Comparison of ENCODE assay signal across 29 mouse cellular contexts in the genomic region with DNA sequence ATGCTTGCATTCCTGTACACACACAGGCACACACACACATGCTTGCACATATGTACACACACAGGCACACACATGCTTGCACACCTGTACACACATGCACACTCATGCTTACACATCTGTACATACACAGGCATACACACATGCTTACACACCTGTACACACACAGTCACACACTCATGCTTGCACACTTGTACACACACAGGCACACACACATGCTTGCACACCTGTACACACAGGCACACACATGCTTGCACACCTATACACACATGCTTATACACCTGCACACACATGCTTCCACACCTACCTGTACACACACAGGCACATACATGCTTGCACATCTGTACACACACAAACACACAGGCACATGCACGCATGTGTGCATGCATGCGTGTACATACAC.
A peak's percentile ranks its signal among the peaks of the same experiment; 100 is the strongest.
DNase-seq lines count a peak whose midpoint lies in the region; ATAC-seq and TF ChIP-seq lines count a peak whose summit lies in the region.
"Had no signal": no experiment of that assay in that cellular context is flagged by ENCODE, and none has a peak within 500 bp of the region (broad histone marks: within the 10 kb centered on the region; RNA-seq: fewer than 3 reads in every experiment).

No protein-coding gene starts in this region.

- H3K9ac ChIP-seq in embryonic facial prominence, embryonic 12.5 days: no peak overlapping the region
- H3K9ac ChIP-seq in heart, embryonic 16.5 days (ENCODE audit: low read length): no peak overlapping the region
- no peak overlapping the region for H3K9ac ChIP-seq in midbrain, embryonic 11.5 days (ENCODE audit: low read length)
- H3K9ac ChIP-seq in midbrain, embryonic 14.5 days (replicated peaks; ENCODE audit: low read length): no peak overlapping the region
- no peak overlapping the region for H3K9ac ChIP-seq in ES-E14 (ENCODE audit: insufficient read depth, low read depth, low read length, poor library complexity, severe bottlenecking)
- H3K9ac ChIP-seq: intestine, embryonic 15.5 days; liver, embryonic 12.5 days; liver, postnatal 0 days; stomach, embryonic 15.5 days had no signal

- no peak overlapping the region for H3K4me3 ChIP-seq in embryonic facial prominence, embryonic 12.5 days
- no peak overlapping the region for H3K4me3 ChIP-seq in embryonic facial prominence, embryonic 10.5 days
- no peak overlapping the region for H3K4me3 ChIP-seq in heart, embryonic 16.5 days (ENCODE audit: low read length)
- H3K4me3 ChIP-seq in midbrain, embryonic 11.5 days (ENCODE audit: low read depth, low read length): no peak overlapping the region
- H3K4me3 ChIP-seq in midbrain, embryonic 14.5 days (replicated peaks; ENCODE audit: low read depth, low read length): no peak overlapping the region
- no peak overlapping the region for H3K4me3 ChIP-seq in ES-E14 (ENCODE audit: insufficient read depth in 1 of 2, low read depth in 1 of 2, low read length in 2 of 2, poor library complexity in 1 of 2, severe bottlenecking in 1 of 2)
- H3K4me3 ChIP-seq: hindbrain, embryonic 10.5 days; intestine, embryonic 15.5 days; liver, embryonic 12.5 days; stomach, embryonic 15.5 days had no signal

- no peak overlapping the region for H3K27ac ChIP-seq in embryonic facial prominence, embryonic 12.5 days
- H3K27ac ChIP-seq in embryonic facial prominence, embryonic 10.5 days (replicated peaks): no peak overlapping the region
- no peak overlapping the region for H3K27ac ChIP-seq in heart, embryonic 16.5 days (ENCODE audit: low read length)
- H3K27ac ChIP-seq in midbrain, embryonic 11.5 days (ENCODE audit: low read depth, low read length): no peak overlapping the region
- H3K27ac ChIP-seq in midbrain, embryonic 14.5 days (replicated peaks; ENCODE audit: low read depth, low read length): no peak overlapping the region
- peak overlapping the region; percentile 38; the same call in 1 of the 2 replicates for H3K27ac ChIP-seq in ES-E14 (ENCODE audit: insufficient read depth, low read depth, low read length, poor library complexity, severe bottlenecking)
- H3K27ac ChIP-seq: hindbrain, embryonic 10.5 days; intestine, embryonic 15.5 days; liver, embryonic 12.5 days; macrophage; stomach, embryonic 15.5 days had no signal

- WGBS in embryonic facial prominence, embryonic 12.5 days: 97% methylated on average over 2 of the region's 2 CpGs
- 94% methylated on average over 2 of the region's 2 CpGs for WGBS in embryonic facial prominence, embryonic 10.5 days
- 97% methylated on average over 2 of the region's 2 CpGs for WGBS in heart, embryonic 16.5 days
- WGBS in midbrain, embryonic 11.5 days: 94% methylated on average over 2 of the region's 2 CpGs
- 96% methylated on average over 2 of the region's 2 CpGs for WGBS in midbrain, embryonic 14.5 days

- in situ Hi-C loops in ES-E14 (cut with MboI; ENCODE audit: low sequenced_read_pairs in 2 of 2, unreplicated experiment in 2 of 2): no loop called here

- peaks cover 13% of the 10 kb centered on the region for H3K4me1 ChIP-seq in embryonic facial prominence, embryonic 12.5 days
- peaks cover 15% of the 10 kb centered on the region for H3K4me1 ChIP-seq in embryonic facial prominence, embryonic 10.5 days
- peaks cover 6% of the 10 kb centered on the region for H3K4me1 ChIP-seq in heart, embryonic 16.5 days (ENCODE audit: control insufficient read depth, insufficient read depth, low read length)
- peaks cover 7% of the 10 kb centered on the region; the same call in 1 of the 2 replicates for H3K4me1 ChIP-seq in midbrain, embryonic 11.5 days (ENCODE audit: control insufficient read depth, insufficient read depth, low read length)
- peaks cover 4% of the 10 kb centered on the region; the same call in 1 of the 2 replicates for H3K4me1 ChIP-seq in midbrain, embryonic 14.5 days (ENCODE audit: control insufficient read depth, insufficient read depth, low read length)
- no peaks in the 10 kb centered on the region for H3K4me1 ChIP-seq in ES-E14 (ENCODE audit: control insufficient read depth in 2 of 2, insufficient read depth in 2 of 2, low read length in 2 of 2, poor library complexity in 1 of 2)
- H3K4me1 ChIP-seq: intestine, embryonic 15.5 days; liver, embryonic 12.5 days; stomach, embryonic 15.5 days had no signal

- no peak for DNase-seq in embryonic facial prominence, embryonic 10.5 days (ENCODE audit: low spot score)
- DNase-seq in heart, postnatal 14 days: no peak
- DNase-seq in midbrain, embryonic 11.5 days (ENCODE audit: low spot score, missing footprints): peak; percentile 70
- DNase-seq in midbrain, embryonic 14.5 days: no peak
- DNase-seq in ES-E14 (ENCODE audit: low read depth, low spot score): no peak
- DNase-seq in embryo, embryonic 9.5 days (ENCODE audit: extremely low spot score): no peak
- DNase-seq: adrenal gland, postnatal 10 days; cerebellum, adult 8-10 months; cerebellum, postnatal 25 days; gastrocnemius, postnatal 25 days; heart, adult 18-20 months; kidney, adult 8-10 months; kidney, postnatal 10 days; left cerebral cortex, postnatal 4 days; liver, postnatal 0 days; retina, postnatal 1 day; right cerebral cortex, postnatal 14 days had no signal

- 0 out of 2 replicates have a peak, but pooled peaks have one; percentile 39 for ATAC-seq in embryonic facial prominence, embryonic 12.5 days (ENCODE audit: insufficient number of reproducible peaks, insufficient read depth, low FRiP score, low TSS enrichment)
- ATAC-seq in heart, embryonic 16.5 days (replicated peaks; ENCODE audit: extremely low read depth, insufficient read depth, low FRiP score): 0 out of 2 replicates have a peak, but pooled peaks have one; percentile 6
- 0 out of 2 replicates have a peak, but pooled peaks have one; percentile 11 for ATAC-seq in midbrain, embryonic 11.5 days (ENCODE audit: low FRiP score)
- ATAC-seq in midbrain, embryonic 14.5 days (ENCODE audit: low FRiP score, low TSS enrichment): no peak
- ATAC-seq: hindbrain, embryonic 16.5 days; intestine, embryonic 15.5 days; liver, embryonic 12.5 days; liver, postnatal 0 days; lung, postnatal 0 days; Patski had no signal

- no peaks in the 10 kb centered on the region for H3K36me3 ChIP-seq in embryonic facial prominence, embryonic 12.5 days
- no peaks in the 10 kb centered on the region for H3K36me3 ChIP-seq in embryonic facial prominence, embryonic 10.5 days (replicated peaks)
- no peaks in the 10 kb centered on the region for H3K36me3 ChIP-seq in heart, embryonic 16.5 days (ENCODE audit: control insufficient read depth, insufficient read depth)
- H3K36me3 ChIP-seq in midbrain, embryonic 11.5 days (ENCODE audit: control insufficient read depth, insufficient read depth, low read length): no peaks in the 10 kb centered on the region
- no peaks in the 10 kb centered on the region for H3K36me3 ChIP-seq in midbrain, embryonic 14.5 days (ENCODE audit: control insufficient read depth, insufficient read depth, low read length)
- no peaks in the 10 kb centered on the region for H3K36me3 ChIP-seq in ES-E14 (ENCODE audit: control insufficient read depth, insufficient read depth, low read length, poor library complexity, severe bottlenecking)
- H3K36me3 ChIP-seq: hindbrain, embryonic 10.5 days; intestine, embryonic 15.5 days; liver, embryonic 12.5 days; stomach, embryonic 15.5 days had no signal

- H3K9me3 ChIP-seq in embryonic facial prominence, embryonic 12.5 days: no peaks in the 10 kb centered on the region
- H3K9me3 ChIP-seq in embryonic facial prominence, embryonic 10.5 days: no peaks in the 10 kb centered on the region
- no peaks in the 10 kb centered on the region for H3K9me3 ChIP-seq in heart, embryonic 16.5 days (replicated peaks; ENCODE audit: control insufficient read depth, low read length)
- no peaks in the 10 kb centered on the region for H3K9me3 ChIP-seq in midbrain, embryonic 11.5 days (ENCODE audit: control insufficient read depth, low read length)
- no peaks in the 10 kb centered on the region for H3K9me3 ChIP-seq in midbrain, embryonic 14.5 days (ENCODE audit: control insufficient read depth, low read length)
- no peaks in the 10 kb centered on the region for H3K9me3 ChIP-seq in ES-E14 (ENCODE audit: control insufficient read depth, insufficient read depth, low read depth, low read length)
- H3K9me3 ChIP-seq: hindbrain, embryonic 10.5 days; intestine, embryonic 15.5 days; liver, embryonic 12.5 days; stomach, embryonic 15.5 days had no signal

- no peak overlapping the region for H3K4me2 ChIP-seq in embryonic facial prominence, embryonic 12.5 days (replicated peaks)
- H3K4me2 ChIP-seq in heart, embryonic 16.5 days (ENCODE audit: low read depth, low read length): no peak overlapping the region
- no peak overlapping the region for H3K4me2 ChIP-seq in midbrain, embryonic 11.5 days
- no peak overlapping the region for H3K4me2 ChIP-seq in midbrain, embryonic 14.5 days (ENCODE audit: low read length)
- H3K4me2 ChIP-seq: heart, embryonic 11.5 days; intestine, embryonic 15.5 days; liver, embryonic 12.5 days; stomach, embryonic 15.5 days had no signal

- no peaks in the 10 kb centered on the region for H3K27me3 ChIP-seq in embryonic facial prominence, embryonic 12.5 days
- H3K27me3 ChIP-seq in embryonic facial prominence, embryonic 10.5 days (replicated peaks; ENCODE audit: low read depth, poor library complexity, severe bottlenecking): no peaks in the 10 kb centered on the region
- H3K27me3 ChIP-seq in heart, embryonic 16.5 days (ENCODE audit: control insufficient read depth, insufficient read depth, low read length): no peaks in the 10 kb centered on the region
- no peaks in the 10 kb centered on the region for H3K27me3 ChIP-seq in midbrain, embryonic 11.5 days (ENCODE audit: control insufficient read depth, insufficient read depth, low read length)
- H3K27me3 ChIP-seq in midbrain, embryonic 14.5 days (ENCODE audit: control insufficient read depth, insufficient read depth, low read length): no peaks in the 10 kb centered on the region
- H3K27me3 ChIP-seq: CH12.LX; intestine, embryonic 15.5 days; liver, embryonic 12.5 days; stomach, embryonic 15.5 days had no signal

- intact Hi-C loops in heart, postnatal 14 days (cut with DNase I): no loop called here

TF ChIP-seq in ES-E14, 5 proteins besides CTCF, POLR2A, EP300 and RAD21:
- TF ChIP-seq ZC3H11A (IDR thresholded peaks at IDR 0.05; ENCODE audit: borderline replicate concordance, low read depth, low read length) (no peak), ZNF384 (IDR thresholded peaks at IDR 0.05; ENCODE audit: low read depth, low read length) (no peak)
TF ChIP-seq in ES-E14: peak in this region for 0.
